Mouse (Mus musculus) cerebral cortex, adult 2 months (tissue): ENCODE results near the gene Smurf1.

Experiments used
- WGBS: fragments of 180-500 bp; shearing (Covaris S2); methylation state at CpG from one replicate; pipeline ENCODE4 v1.1.7; 2018; 5-methylcytosine and 5-hydroxymethylcytosine counted together

Gene Smurf1

GRCm38 (mm10) chr5:144870782-144871181, 94.9 kb downstream of the Smurf1 start:
- WGBS, result 67% methylated on average over 7 of the region's 7 CpGs

DNA sequence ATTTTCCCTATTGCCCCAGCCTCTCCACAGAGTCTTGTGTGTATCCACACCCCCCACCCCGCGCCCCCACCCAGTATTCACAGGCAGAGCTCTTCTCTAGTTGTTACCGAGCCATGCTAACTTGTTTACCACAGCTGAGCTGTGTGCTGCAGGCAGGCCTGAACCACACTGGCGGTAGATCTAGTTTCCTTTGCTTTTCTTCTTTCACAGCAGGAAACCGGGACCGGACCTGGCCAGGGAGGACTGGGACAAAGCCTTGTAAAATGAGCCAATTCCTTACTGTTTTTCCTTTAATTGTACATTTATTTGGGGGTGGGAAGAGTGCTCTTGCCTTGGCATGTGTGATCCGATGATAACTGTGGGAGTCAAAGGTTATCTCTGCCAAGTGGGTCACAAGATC, 96.2 kb downstream of the Smurf1 start:
- 62% methylated on average over 7 of the region's 7 CpGs for WGBS

GRCm38 (mm10) chr5:144866923-144867322, 98.7 kb downstream of the Smurf1 start:
- WGBS, result 57% methylated on average over 8 of the region's 8 CpGs

DNA sequence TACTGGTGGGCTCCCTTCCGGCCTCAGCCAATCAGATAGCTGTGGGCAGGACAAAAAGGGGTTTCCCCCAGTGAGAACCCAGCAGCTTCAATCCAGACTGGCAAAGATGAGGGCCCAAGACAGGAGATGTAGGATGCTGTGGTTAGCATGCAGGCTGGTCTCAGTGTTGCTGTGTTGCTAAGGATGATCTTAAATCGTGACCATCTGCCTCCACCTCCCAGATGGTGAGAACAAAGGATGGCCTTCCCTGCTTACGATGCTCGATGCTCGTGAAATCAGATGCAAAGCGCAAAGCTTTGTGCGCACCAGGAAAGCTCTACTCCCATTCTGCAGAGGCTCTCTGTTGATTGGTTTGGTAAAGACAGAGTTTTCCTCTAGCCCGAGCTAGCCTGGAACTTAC, 104.7 kb downstream of the Smurf1 start:
- 77% methylated on average over 8 of the region's 8 CpGs for WGBS

DNA sequence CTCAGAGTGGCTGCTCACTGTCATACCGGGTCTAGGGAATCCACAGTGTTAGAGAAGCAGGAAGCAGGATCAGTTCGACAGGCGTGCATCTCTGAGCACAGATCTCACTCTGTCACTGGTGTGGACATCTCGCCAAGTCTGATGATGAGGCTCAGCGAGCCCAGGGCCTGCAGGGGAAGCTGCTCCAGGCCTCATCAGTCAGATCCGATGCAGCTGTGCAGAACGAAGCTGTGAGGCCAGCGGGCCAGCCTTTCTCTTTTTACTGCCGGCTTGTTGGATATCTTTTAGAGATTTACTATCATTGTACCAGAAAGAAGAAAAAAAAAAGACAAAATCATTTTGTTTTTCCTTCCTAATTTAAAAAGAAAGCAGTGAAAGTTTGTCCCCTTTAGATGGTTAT, 106.4 kb downstream of the Smurf1 start:
- WGBS, result 76% methylated on average over 9 of the region's 9 CpGs

- 88% methylated on average over 15 of the region's 15 CpGs for WGBS
Observed at GRCm38 (mm10) chr5:144858527-144858926, 107.1 kb downstream of the Smurf1 start.

- WGBS, result 67% methylated on average over 6 of the region's 6 CpGs
Observed at GRCm38 (mm10) chr5:144855936-144856335, 109.7 kb downstream of the Smurf1 start.

DNA sequence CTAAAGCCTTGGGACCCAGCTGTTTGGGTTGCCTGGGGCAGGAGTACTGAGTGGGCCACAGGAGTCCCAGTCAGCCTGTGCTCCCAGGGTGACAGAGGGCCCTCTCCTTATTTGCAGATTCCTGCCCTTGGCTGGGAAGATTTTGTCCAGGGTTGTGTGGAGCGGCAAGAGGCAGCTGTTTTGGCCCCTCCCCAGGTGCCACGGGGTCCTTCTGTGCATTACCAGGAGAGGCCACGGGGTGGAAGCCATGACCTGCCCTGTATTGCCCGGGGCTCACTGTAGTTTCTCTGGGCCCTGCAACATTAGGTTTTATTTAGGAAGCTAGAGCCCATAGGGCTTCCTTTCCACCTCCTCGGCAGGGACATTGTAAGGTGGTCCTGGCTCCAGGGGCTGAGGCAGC, 111.7 kb downstream of the Smurf1 start:
- 82% methylated on average over 5 of the region's 5 CpGs for WGBS

GRCm38 (mm10) chr5:144851820-144852219, 113.8 kb downstream of the Smurf1 start:
- 87% methylated on average over 3 of the region's 3 CpGs for WGBS

GRCm38 (mm10) chr5:144849932-144850331, 115.7 kb downstream of the Smurf1 start:
- WGBS, result 90% methylated on average over 10 of the region's 10 CpGs

- WGBS, result 44% methylated on average over 5 of the region's 5 CpGs
Observed at GRCm38 (mm10) chr5:144848735-144849134, 116.9 kb downstream of the Smurf1 start.

GRCm38 (mm10) chr5:144845352-144845751, 120.3 kb downstream of the Smurf1 start:
- 77% methylated on average over 20 of the region's 20 CpGs for WGBS

DNA sequence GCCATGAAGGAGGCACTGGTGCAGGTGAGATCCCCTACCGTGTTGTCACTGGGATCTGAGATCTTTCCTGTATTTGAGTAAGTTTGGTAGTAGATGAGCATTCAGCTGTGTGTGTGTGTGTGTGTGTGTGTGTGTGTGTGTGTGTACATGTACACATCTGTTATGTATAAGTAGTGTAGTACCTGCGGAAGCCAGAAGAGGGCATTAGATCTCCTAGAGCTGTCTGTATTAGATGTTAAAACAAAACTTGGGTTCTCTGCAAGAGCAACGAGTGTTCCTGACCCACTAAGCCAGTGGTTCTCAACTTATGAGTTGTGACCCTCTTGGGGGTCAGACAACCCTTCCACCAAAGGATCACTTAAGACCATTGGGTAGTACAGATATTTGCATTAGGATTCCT, 129.5 kb downstream of the Smurf1 start:
- WGBS, result 81% methylated on average over 3 of the region's 3 CpGs

DNA sequence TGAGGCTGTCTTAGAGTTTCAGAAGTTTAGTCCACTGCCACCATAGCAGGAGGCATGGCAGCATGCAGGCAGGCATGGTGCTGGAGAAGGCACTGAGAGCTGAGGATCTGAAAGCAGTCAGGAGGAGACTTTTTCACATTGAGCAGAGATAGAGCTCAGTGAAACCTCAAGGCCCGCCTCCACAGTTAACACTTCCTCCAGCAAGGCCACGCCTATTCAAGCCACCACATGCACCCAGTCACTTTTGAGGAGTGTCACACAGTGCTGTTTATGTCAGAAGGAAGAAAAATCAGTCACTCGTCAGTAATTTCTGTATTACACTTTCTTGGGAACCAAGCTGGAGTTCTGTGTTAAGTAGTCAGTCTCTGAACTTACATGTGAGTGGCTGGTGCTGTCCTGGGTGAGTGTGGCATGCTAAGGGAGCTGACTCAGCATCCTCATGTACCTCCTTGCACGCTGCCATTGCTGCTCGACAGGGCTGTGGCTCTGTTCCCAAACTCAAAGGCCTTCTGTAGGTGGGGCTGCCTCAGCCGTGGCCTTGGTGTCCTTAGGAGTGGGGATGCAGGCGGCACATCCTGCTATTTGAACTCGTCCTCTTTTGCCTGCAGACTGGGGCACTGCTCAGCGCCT, 133.7 kb downstream of the Smurf1 start:
- WGBS, result 69% methylated on average over 9 of the region's 9 CpGs

GRCm38 (mm10) chr5:144829631-144830030, 136.0 kb downstream of the Smurf1 start:
- 52% methylated on average over 4 of the region's 4 CpGs for WGBS

- WGBS, result 63% methylated on average over 20 of the region's 20 CpGs
Observed at GRCm38 (mm10) chr5:144828365-144829102, 137.1 kb downstream of the Smurf1 start.
